Mouse (Mus musculus): ENCODE measurements around the gene Gfral.

- no peak for TF ChIP-seq CTCF (IDR thresholded peaks at IDR 0.05)
- no peak for TF ChIP-seq EP300 (IDR thresholded peaks at IDR 0.05)
Observed at GRCm38 (mm10) chr9:76172686-76173295, 40.7 kb downstream of the Gfral start.

All from lung, postnatal 0 days (tissue).